Mouse (Mus musculus) stomach, postnatal 0 days (tissue): ENCODE data around the gene Tnfaip8l1. TPM values are rescaled to one million over a fixed set of nuclear protein-coding genes. Genes with fewer than 3 reads are reported as not detected.

Source experiments
- ATAC-seq: fragments of 200-750 bp; cut with Nextera tagmentation; 2 replicates; pipeline ENCODE4 v1.8.0; 2017; ENCODE audit not compliant: low FRiP score, low TSS enrichment
- DNase-seq: peaks from one replicate; pipeline ENCODE4 v3.0.0-alpha.2; 2016; ENCODE audit warnings: low spot score
- H3K27ac ChIP-seq: fragments of 300-500 bp; sonication (generic); replicated peaks from 2 replicates; pipeline ENCODE4 v1.5.1; 2014; ENCODE audit warnings: mild to moderate bottlenecking, control low read depth
- H3K27me3 ChIP-seq: fragments of 300-500 bp; sonication (generic); 2 replicates; pipeline ENCODE4 v1.6.1; 2014; ENCODE audit warnings: low read length; ENCODE audit not compliant: control insufficient read depth, insufficient read depth
- H3K36me3 ChIP-seq: fragments of 300-500 bp; sonication (generic); 2 replicates; pipeline ENCODE4 v1.6.1; 2014; ENCODE audit warnings: low read length, mixed read lengths; ENCODE audit not compliant: control insufficient read depth, insufficient read depth
- H3K4me1 ChIP-seq: fragments of 300-500 bp; sonication (generic); replicated peaks from 2 replicates; pipeline ENCODE4 v1.6.1; 2014; ENCODE audit warnings: antibody characterized with exemption; ENCODE audit not compliant: control insufficient read depth, insufficient read depth
- H3K4me2 ChIP-seq: fragments of 300-500 bp; sonication (generic); replicated peaks from 2 replicates; pipeline ENCODE4 v1.6.1; 2014; ENCODE audit warnings: low read depth, mild to moderate bottlenecking, control low read depth, moderate library complexity
- H3K4me3 ChIP-seq: fragments of 300-500 bp; sonication (generic); 2 replicates; pipeline ENCODE4 v1.5.1; 2014; ENCODE audit warnings: low read depth, low read length, control low read depth
- H3K9ac ChIP-seq: fragments of 300-500 bp; sonication (generic); 2 replicates; pipeline ENCODE4 v1.6.1; 2014; ENCODE audit warnings: mild to moderate bottlenecking, low read length, control low read depth, mixed read lengths
- H3K9me3 ChIP-seq: fragments of 300-500 bp; sonication (generic); 2 replicates; pipeline ENCODE4 v1.6.1; 2016; ENCODE audit warnings: low read length; ENCODE audit not compliant: control insufficient read depth
- CTCF ChIP-seq: IDR thresholded peaks from 2 replicates; pipeline ENCODE4 v1.5.1; 2016; ENCODE audit warnings: antibody characterized with exemption, low read depth, mild to moderate bottlenecking, moderate library complexity
- EP300 ChIP-seq: optimal IDR thresholded peaks from 2 replicates; pipeline ENCODE3; 2016; ENCODE audit warnings: antibody characterized with exemption
- WGBS: fragments of 180-500 bp; shearing (Covaris S2); extraction: QIAGEN DNeasy Blood & Tissue Kit; methylation state at CpG from one replicate; pipeline ENCODE4 v1.1.7; 2014; 5-methylcytosine and 5-hydroxymethylcytosine counted together
- polyA plus RNA-seq: library from polyadenylated mRNA; unstranded; fragments of >200 nt; fragmentation: Nextera tagmentation; extraction: Ambion mirVana; gene quantifications from 2 replicates; pipeline ENCODE4 v1.2.1, GENCODE M21; 2015

Gene Tnfaip8l1
- polyA plus RNA-seq, 1 experiment from 2014 or later: 5.2 TPM

- Histone ChIP-seq H3K4me2 (no peak overlapping the region), H3K27me3 (no peaks in the 10 kb centered on the region), H3K4me1 (no peaks in the 10 kb centered on the region), H3K27ac (no peak overlapping the region), H3K9me3 (no peaks in the 10 kb centered on the region), H3K4me3 (no peak overlapping the region), H3K9ac (no peak overlapping the region), H3K36me3 (peaks cover 14% of the 10 kb centered on the region)
- DNase-seq (no peak), ATAC-seq (no peak)
- 53% methylated on average over 10 of the region's 10 CpGs for WGBS
- TF ChIP-seq CTCF (no peak), EP300 (no peak)
Observed at GRCm38 (mm10) chr17:56173401-56174046, 11.2 kb downstream of the Tnfaip8l1 start.

- ATAC-seq (no peak), DNase-seq (no peak)
- Histone ChIP-seq H3K9me3 (no peaks in the 10 kb centered on the region), H3K4me3 (no peak overlapping the region), H3K4me1 (no peaks in the 10 kb centered on the region), H3K27me3 (no peaks in the 10 kb centered on the region), H3K9ac (no peak overlapping the region), H3K36me3 (peaks cover 19% of the 10 kb centered on the region), H3K27ac (no peak overlapping the region), H3K4me2 (no peak overlapping the region)
- no peak for TF ChIP-seq EP300
- no peak for TF ChIP-seq CTCF
- 98% methylated on average over 3 of the region's 3 CpGs for WGBS
Observed at GRCm38 (mm10) chr17:56175416-56175815, 13.1 kb downstream of the Tnfaip8l1 start.

GRCm38 (mm10) chr17:56182975-56183657, 20.8 kb downstream of the Tnfaip8l1 start:
- Histone ChIP-seq H3K4me1 (0 out of 2 replicates have a peak, but pooled peaks cover 7% of the 10 kb centered on the region), H3K27me3 (no peaks in the 10 kb centered on the region), H3K9ac (peak overlapping the region; percentile 70), H3K9me3 (no peaks in the 10 kb centered on the region), H3K4me2 (peak overlapping the region; percentile 83), H3K4me3 (peak overlapping the region; percentile 67), H3K36me3 (peaks cover 9% of the 10 kb centered on the region), H3K27ac (peak overlapping the region; percentile 59)
- TF ChIP-seq CTCF: no peak
- no peak for TF ChIP-seq EP300
- ATAC-seq (peak; percentile 47), DNase-seq (peak; percentile 35)
- WGBS: under 1% methylated on average over 14 of the region's 14 CpGs

GRCm38 (mm10) chr17:56183658-56184103, 21.4 kb downstream of the Tnfaip8l1 start, which contains the start of gene Mydgf:
Mydgf (minus strand) TSS chr17:56183920.
- Histone ChIP-seq H3K27me3 (no peaks in the 10 kb centered on the region), H3K9ac (peak within 1 kb of the TSS; percentile 70), H3K4me1 (0 out of 2 replicates have a peak, but pooled peaks cover 7% of the 10 kb centered on the region), H3K9me3 (no peaks in the 10 kb centered on the region), H3K36me3 (peaks cover 9% of the 10 kb centered on the region; the same call in 1 of the 2 replicates), H3K4me3 (peak within 1 kb of the TSS; percentile 67), H3K4me2 (peak within 1 kb of the TSS; percentile 83), H3K27ac (peak within 1 kb of the TSS; percentile 71)
- ATAC-seq: peak; percentile 92
- TF ChIP-seq EP300 (no peak), CTCF (peak; percentile 26; the same call in 1 of the 2 replicates)
- peak; percentile 97 for DNase-seq
- under 1% methylated on average over 47 of the region's 47 CpGs for WGBS

- Histone ChIP-seq H3K4me2 (no peak overlapping the region), H3K9me3 (no peaks in the 10 kb centered on the region), H3K27me3 (no peaks in the 10 kb centered on the region), H3K27ac (peak overlapping the region; percentile 82), H3K36me3 (peaks cover 3% of the 10 kb centered on the region), H3K9ac (peak overlapping the region; percentile 23; the same call in 1 of the 2 replicates), H3K4me1 (0 out of 2 replicates have a peak, but pooled peaks cover 7% of the 10 kb centered on the region), H3K4me3 (no peak overlapping the region)
- TF ChIP-seq CTCF (no peak), EP300 (peak; percentile 29)
- WGBS: 32% methylated on average over 11 of the region's 11 CpGs
- peak; percentile 42 for DNase-seq
- ATAC-seq: peak; percentile 52; the same call in 1 of the 2 replicates
Observed at GRCm38 (mm10) chr17:56185281-56186141, 23.2 kb downstream of the Tnfaip8l1 start.
